Mouse (Mus musculus) CH12.LX (cell line): ENCODE measurements at regions not wholly inside any gene's neighbourhood (a gene's known extent, or its start where the extent isn't known, plus 50 kb on each side); places are given as distances from the start of the nearest gene placed in this dataset.

Experiments used
- DNase-seq: peaks from one replicate; pipeline ENCODE4 v3.0.0-alpha.2; 2013; ENCODE audit errors: extremely low read depth
- H3K27ac ChIP-seq: 2 replicates; pipeline ENCODE4 v1.5.1; 2012; ENCODE audit warnings: low read depth, mild to moderate bottlenecking, control low read depth, moderate library complexity; ENCODE audit not compliant: insufficient read depth
- H3K27me3 ChIP-seq: replicated peaks from 2 replicates; pipeline ENCODE3; 2012; ENCODE audit warnings: inconsistent platforms
- H3K36me3 ChIP-seq, 2 experiments: replicated peaks in 1 of 2; 2 replicates each; pipeline versions ENCODE3 to v1.6.1; 2012; ENCODE audit warnings: inconsistent platforms in 1 of 2, low read length in 1 of 2, mild to moderate bottlenecking in 1 of 2, mixed read lengths in 1 of 2, moderate library complexity in 1 of 2; ENCODE audit not compliant: control insufficient read depth in 1 of 2, insufficient read depth in 1 of 2
- H3K4me1 ChIP-seq, 2 experiments: 2 replicates each; pipeline ENCODE4 v1.6.1; 2012; ENCODE audit warnings: inconsistent platforms in 1 of 2, moderate library complexity in 1 of 2; ENCODE audit not compliant: insufficient read depth in 2 of 2, control insufficient read depth in 1 of 2
- H3K4me2 ChIP-seq: 2 replicates; pipeline ENCODE4 v1.6.1; 2012; ENCODE audit warnings: low read depth, mild to moderate bottlenecking, control low read depth; ENCODE audit not compliant: poor library complexity, insufficient read depth, severe bottlenecking
- H3K4me3 ChIP-seq, 3 experiments: fragments of 150-350 bp in 1 of 3; sonication (generic) in 1 of 3; replicated peaks in 1 of 3; 2 replicates each; pipeline versions ENCODE3 to v1.5.1; 2011 to 2012; ENCODE audit warnings: low read depth in 2 of 3, low read length in 2 of 3, mild to moderate bottlenecking in 2 of 3, moderate library complexity in 2 of 3, control low read depth in 1 of 3, improper control_type of control experiment in 1 of 3, inconsistent platforms in 1 of 3, mixed read lengths in 1 of 3; ENCODE audit not compliant: poor library complexity in 1 of 3
- H3K79me2 ChIP-seq: replicated peaks from 2 replicates; pipeline ENCODE4 v1.6.1; 2012; ENCODE audit warnings: mild to moderate bottlenecking, moderate library complexity; ENCODE audit not compliant: control insufficient read depth, poor library complexity, insufficient read depth, severe bottlenecking; ENCODE audit errors: extremely low read depth
- H3K9ac ChIP-seq: 2 replicates; pipeline ENCODE4 v1.6.1; 2012; ENCODE audit warnings: low read depth, mild to moderate bottlenecking, control low read depth, moderate library complexity; ENCODE audit not compliant: insufficient read depth
- H3K9me3 ChIP-seq: replicated peaks from 2 replicates; pipeline ENCODE3; 2012; ENCODE audit warnings: low read length, inconsistent platforms, mixed read lengths
- BHLHE40 ChIP-seq: IDR thresholded peaks from 2 replicates; pipeline ENCODE4 v1.6.1; 2011; ENCODE audit warnings: mild to moderate bottlenecking, low read depth, low read length, improper control_type of control experiment
- CHD2 ChIP-seq: IDR thresholded peaks from 2 replicates; pipeline ENCODE4 v1.6.1; 2011; ENCODE audit warnings: low read length, improper control_type of control experiment
- CTCF ChIP-seq, 2 experiments: IDR thresholded peaks in 1 of 2; conservative IDR thresholded peaks in 1 of 2; 2 replicates each; pipeline ENCODE4 v1.5.1; 2011 to 2012; ENCODE audit warnings: low read depth in 2 of 2, low read length in 2 of 2, improper control_type of control experiment in 1 of 2, inconsistent platforms in 1 of 2, mild to moderate bottlenecking in 1 of 2, moderate library complexity in 1 of 2
- E2F4 ChIP-seq: IDR thresholded peaks from 2 replicates; pipeline ENCODE4 v1.6.1; 2011; ENCODE audit warnings: low read depth, low read length, improper control_type of control experiment; ENCODE audit not compliant: insufficient replicate concordance
- ELF1 ChIP-seq: IDR thresholded peaks from 2 replicates; pipeline ENCODE4 v1.6.1; 2014; ENCODE audit warnings: low read depth, mild to moderate bottlenecking, inconsistent platforms, low read length, improper control_type of control experiment
- JUN ChIP-seq: IDR thresholded peaks from 2 replicates; pipeline ENCODE4 v1.6.1; 2011; ENCODE audit warnings: low read depth, mild to moderate bottlenecking, low read length, improper control_type of control experiment, moderate library complexity; ENCODE audit not compliant: insufficient read depth
- JUND ChIP-seq: conservative IDR thresholded peaks from 2 replicates; pipeline ENCODE4 v1.6.1; 2011; ENCODE audit warnings: low read depth, low read length, improper control_type of control experiment
- MAFK ChIP-seq: IDR thresholded peaks from 2 replicates; pipeline ENCODE4 v1.6.1; 2011; ENCODE audit warnings: low read length, improper control_type of control experiment; ENCODE audit not compliant: insufficient replicate concordance
- MAX ChIP-seq: IDR thresholded peaks from 2 replicates; pipeline ENCODE4 v1.6.1; 2011; ENCODE audit warnings: low read length, improper control_type of control experiment
- MYC ChIP-seq: IDR thresholded peaks from 2 replicates; pipeline ENCODE4 v1.6.1; 2011; ENCODE audit warnings: low read depth, mild to moderate bottlenecking, improper control_type of control experiment, low read length
- NELFE ChIP-seq: IDR thresholded peaks from 2 replicates; pipeline ENCODE4 v1.6.1; 2011; ENCODE audit warnings: low read depth, low read length, improper control_type of control experiment
- PAX5 ChIP-seq: IDR thresholded peaks from 2 replicates; pipeline ENCODE4 v1.6.1; 2012; ENCODE audit warnings: low read length, inconsistent platforms, mixed read lengths
- RAD21 ChIP-seq: IDR thresholded peaks from 2 replicates; pipeline ENCODE4 v1.6.1; 2011; ENCODE audit warnings: low read depth, mild to moderate bottlenecking, low read length, improper control_type of control experiment, moderate library complexity
- RCOR1 ChIP-seq: conservative IDR thresholded peaks from 2 replicates; pipeline ENCODE4 v1.6.1; 2012; ENCODE audit warnings: low read depth, mild to moderate bottlenecking, inconsistent platforms, low read length, improper control_type of control experiment
- SMC3 ChIP-seq: IDR thresholded peaks from 2 replicates; pipeline ENCODE4 v1.6.1; 2011; ENCODE audit warnings: low read depth, low read length, improper control_type of control experiment
- UBTF ChIP-seq: IDR thresholded peaks from 2 replicates; pipeline ENCODE4 v1.6.1; 2012; ENCODE audit warnings: low read depth, mild to moderate bottlenecking, inconsistent platforms, low read length, improper control_type of control experiment, moderate library complexity
- USF1 ChIP-seq: IDR thresholded peaks from 2 replicates; pipeline ENCODE4 v1.6.1; 2014; ENCODE audit warnings: low read depth, mild to moderate bottlenecking, inconsistent platforms, low read length, improper control_type of control experiment
- dilution Hi-C: fragments of 300-500 bp; cut with MboI; formaldehyde crosslinking; loops from 2 replicates; pipeline ENCODE4 v1.14.3; 2020; ENCODE audit warnings: low sequenced_read_pairs; ENCODE audit not compliant: extremely low pct_unique_long_range_greater_than_20kb, extremely low pct_ligation_motif_present
- in situ Hi-C: fragments of 300-500 bp; cut with MboI; formaldehyde crosslinking; loops from 3 replicates; pipeline ENCODE4 v1.14.3; 2019; ENCODE audit warnings: low sequenced_read_pairs, low pct_ligation_motif_present, low pct_unique_long_range_greater_than_20kb, mixed read lengths

- Histone ChIP-seq H3K36me3 (no peaks in the 10 kb centered on the region), H3K4me2 (no peak overlapping the region), H3K9me3 (no peaks in the 10 kb centered on the region), H3K27me3 (no peaks in the 10 kb centered on the region), H3K9ac (no peak overlapping the region), H3K79me2 (no peaks in the 10 kb centered on the region), H3K27ac (no peak overlapping the region), H3K4me3 (no peak overlapping the region), H3K4me1 (peaks cover 0 to 8% of the 10 kb centered on the region in 2 experiments; a peak in 2 of 4 replicates)
- dilution Hi-C loops (no loop called here), in situ Hi-C loops (no loop called here)
- no peak for TF ChIP-seq ELF1
- no peak for TF ChIP-seq UBTF
- no peak for TF ChIP-seq E2F4
- TF ChIP-seq JUND = no peak
- TF ChIP-seq RCOR1 = no peak
- no peak for TF ChIP-seq JUN
- no peak for TF ChIP-seq NELFE
- no peak for TF ChIP-seq MAX
- no peak for TF ChIP-seq USF1
- TF ChIP-seq BHLHE40 = no peak
- no peak for TF ChIP-seq CTCF (conservative IDR thresholded peaks at IDR 0.05 in 1 of 2, IDR thresholded peaks at IDR 0.05 in 1 of 2; ENCODE audit: low read depth in 2 of 2, low read length in 2 of 2)
- no peak for TF ChIP-seq RAD21
- no peak for DNase-seq
Observed at GRCm38 (mm10) chr3:66506125-66506524, 209.5 kb upstream of the Veph1 start.

- Histone ChIP-seq H3K27me3 (no peaks in the 10 kb centered on the region), H3K4me2 (no peak overlapping the region), H3K4me3 (no peak overlapping the region), H3K36me3 (no peaks in the 10 kb centered on the region), H3K4me1 (peaks cover 0 to 3% of the 10 kb centered on the region in 2 experiments; a peak in 2 of 4 replicates), H3K79me2 (no peaks in the 10 kb centered on the region), H3K27ac (no peak overlapping the region), H3K9me3 (no peaks in the 10 kb centered on the region), H3K9ac (no peak overlapping the region)
- TF ChIP-seq CHD2 (no peak), PAX5 (no peak), MAFK (no peak), USF1 (no peak), SMC3 (no peak), MYC (no peak)
- dilution Hi-C loops (no loop called here), in situ Hi-C loops (no loop called here)
- DNase-seq = no peak
Observed at GRCm38 (mm10) chr3:66505476-66506076, 208.9 kb upstream of the Veph1 start.
